Mouse (Mus musculus): ENCODE measurements around the gene Gm17334.

GRCm38 (mm10) chr11:53821945-53822338 lies 49.0 kb upstream of the Gm17334 start:
- no peak for TF ChIP-seq POLR2A (IDR thresholded peaks at IDR 0.05; ENCODE audit: control insufficient read depth, extremely low read depth, insufficient read depth, low read length, poor library complexity)
- TF ChIP-seq CTCF (IDR thresholded peaks at IDR 0.05; ENCODE audit: borderline replicate concordance, control insufficient read depth, extremely low read depth, insufficient read depth, low read length, poor library complexity): no peak

Data from thymus, adult 2 months (tissue).